Mouse (Mus musculus): ENCODE results near the gene Ces2c. TPM values are rescaled to one million over a fixed set of nuclear protein-coding genes. Genes with fewer than 3 reads are reported as not detected.

The Ces2c gene
- polyA plus RNA-seq (2014; fragmentation: Nextera tagmentation; extraction: Ambion mirVana) = not detected in 2 replicates

DNA sequence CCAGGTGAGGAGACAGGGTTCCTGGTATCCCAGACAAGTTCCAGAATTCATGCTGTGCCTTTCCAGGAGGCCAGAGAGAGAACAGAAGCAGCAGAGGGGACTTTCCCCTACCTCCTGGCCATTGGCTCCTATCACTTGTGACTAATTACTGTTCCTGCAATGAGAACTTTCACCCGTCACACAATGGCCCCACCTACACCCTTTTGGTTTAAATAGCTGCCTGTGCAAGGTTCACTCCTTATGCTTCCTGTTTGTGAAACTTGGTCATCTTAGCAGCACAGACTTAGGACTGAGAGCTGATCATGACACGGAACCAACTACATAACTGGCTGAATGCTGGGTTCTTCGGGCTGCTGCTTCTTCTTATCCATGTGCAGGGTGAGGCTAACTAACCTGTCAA, at the start of gene Ces2c:
Gene Ces2c (plus strand): TSS at position 238 of the 400 bp plus-strand sequence.
- Histone ChIP-seq H3K9ac (no peak within 1 kb of the TSS), H3K27ac (ENCODE audit: low read depth) (no peak within 1 kb of the TSS), H3K4me3 (ENCODE audit: low read depth, low read length) (no peak within 1 kb of the TSS), H3K36me3 (ENCODE audit: insufficient read depth) (no peaks in the 10 kb centered on the region), H3K4me2 (no peak within 1 kb of the TSS), H3K27me3 (ENCODE audit: insufficient read depth, low read length) (no peaks in the 10 kb centered on the region), H3K9me3 (ENCODE audit: low read depth, low read length) (no peaks in the 10 kb centered on the region), H3K4me1 (ENCODE audit: insufficient read depth) (no peaks in the 10 kb centered on the region)
- ATAC-seq (ENCODE audit: insufficient read depth) (no peak), DNase-seq (no peak)
- TF ChIP-seq CTCF (IDR thresholded peaks at IDR 0.05; ENCODE audit: low read depth) = no peak
- WGBS = 73% methylated on average over 3 of the region's 3 CpGs

DNA sequence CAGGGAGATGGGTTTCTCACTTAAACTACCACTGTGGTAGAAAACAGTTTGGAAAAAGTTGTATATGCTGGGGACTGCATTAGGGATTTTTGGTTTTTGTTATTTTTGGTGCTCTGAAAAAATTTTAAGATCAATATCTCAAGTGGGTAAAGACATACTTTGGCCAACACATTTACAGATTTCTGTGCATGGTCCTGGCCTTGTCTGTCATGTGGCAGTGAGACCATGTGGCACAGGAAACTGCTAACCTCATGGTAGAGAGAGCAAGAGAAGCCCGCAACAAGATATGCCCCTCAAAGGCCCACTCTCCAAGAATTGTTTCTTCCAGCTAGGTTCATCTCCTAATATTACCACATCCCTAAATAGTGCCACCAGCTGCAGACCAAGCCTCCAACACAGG, 47.5 kb upstream of the Ces2c start:
- H3K27me3 ChIP-seq (ENCODE audit: insufficient read depth, low read length) = no peaks in the 10 kb centered on the region
- no peak for ATAC-seq (ENCODE audit: insufficient read depth)
- no peaks in the 10 kb centered on the region for H3K9me3 ChIP-seq (ENCODE audit: low read depth, low read length)
- TF ChIP-seq CTCF (IDR thresholded peaks at IDR 0.05; ENCODE audit: low read depth) = no peak
- H3K27ac ChIP-seq (ENCODE audit: low read depth) = no peak overlapping the region
- no peak overlapping the region for H3K4me2 ChIP-seq
- H3K4me3 ChIP-seq (ENCODE audit: low read depth, low read length) = no peak overlapping the region
- no peak overlapping the region for H3K9ac ChIP-seq
- H3K36me3 ChIP-seq (ENCODE audit: insufficient read depth) = no peaks in the 10 kb centered on the region
- no peaks in the 10 kb centered on the region for H3K4me1 ChIP-seq (ENCODE audit: insufficient read depth)
- WGBS = 76% methylated on average over 1 of the region's 1 CpGs
- no peak for DNase-seq

DNA sequence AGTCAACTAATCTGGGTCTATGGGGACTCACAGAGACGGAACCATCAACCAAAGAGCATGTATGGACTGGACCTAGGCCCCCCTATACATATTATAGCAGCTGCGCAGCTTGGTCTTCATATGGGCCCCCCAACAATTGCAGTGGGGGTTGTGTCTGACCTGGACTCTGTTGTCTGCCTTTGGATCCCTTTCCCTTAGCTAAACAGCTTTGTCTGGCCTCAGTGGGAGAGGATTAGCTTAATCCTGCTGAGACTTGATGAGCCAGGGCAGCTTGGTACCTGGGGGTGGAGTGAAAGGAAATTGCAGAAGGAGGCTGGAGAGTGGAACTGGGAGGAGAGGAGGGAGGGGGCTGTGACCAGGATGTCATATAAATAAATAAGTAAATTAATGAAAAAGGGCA, 40.7 kb upstream of the Ces2c start:
- Histone ChIP-seq H3K27me3 (ENCODE audit: insufficient read depth, low read length) (no peaks in the 10 kb centered on the region), H3K9ac (no peak overlapping the region), H3K9me3 (ENCODE audit: low read depth, low read length) (no peaks in the 10 kb centered on the region), H3K36me3 (ENCODE audit: insufficient read depth) (no peaks in the 10 kb centered on the region), H3K27ac (ENCODE audit: low read depth) (no peak overlapping the region), H3K4me1 (ENCODE audit: insufficient read depth) (no peaks in the 10 kb centered on the region), H3K4me2 (no peak overlapping the region), H3K4me3 (ENCODE audit: low read depth, low read length) (no peak overlapping the region)
- DNase-seq (no peak), ATAC-seq (ENCODE audit: insufficient read depth) (no peak)
- WGBS = 32% methylated on average over 2 of the region's 2 CpGs
- no peak for TF ChIP-seq CTCF (IDR thresholded peaks at IDR 0.05; ENCODE audit: low read depth)

DNA sequence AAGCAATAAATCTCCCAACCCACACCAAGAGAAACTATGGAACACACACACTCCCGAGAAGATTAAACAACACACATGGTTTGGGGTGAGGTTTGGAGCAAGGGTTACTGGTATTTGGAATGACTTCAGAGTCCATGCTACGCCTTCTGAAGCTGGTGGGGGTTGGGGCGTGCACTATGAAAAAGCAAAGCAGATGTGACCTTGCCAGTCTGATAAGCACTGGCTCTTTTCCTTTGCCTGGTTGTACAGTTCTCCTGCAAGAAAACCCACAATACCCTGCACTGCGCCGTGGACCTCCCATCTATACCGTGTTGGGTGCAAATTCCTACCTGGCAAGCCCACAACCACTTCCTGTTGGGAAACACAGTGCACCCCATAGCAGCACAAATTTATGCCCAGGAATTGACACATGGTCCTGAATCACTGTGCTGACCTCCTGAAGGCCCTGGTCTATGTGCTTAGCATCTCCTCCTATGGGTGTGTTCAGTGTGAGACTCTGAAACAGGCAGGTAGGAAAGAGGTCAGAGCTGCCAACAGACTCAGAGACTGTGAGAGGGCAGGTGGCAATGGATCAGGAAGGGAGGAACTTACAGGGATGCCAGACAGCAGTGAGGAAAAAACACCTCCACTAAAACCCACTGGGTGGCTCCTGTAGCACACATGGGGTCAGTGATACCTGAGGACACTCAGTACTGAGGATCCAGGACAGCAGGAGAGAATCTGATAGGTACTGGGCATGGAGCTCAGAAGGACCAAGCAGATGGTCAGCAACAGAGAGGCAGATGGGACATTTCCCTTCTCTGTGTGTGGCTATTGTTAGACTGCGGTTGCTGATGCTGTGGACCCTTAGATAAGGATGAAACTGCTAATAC, 38.1 kb upstream of the Ces2c start:
- TF ChIP-seq CTCF (IDR thresholded peaks at IDR 0.05; ENCODE audit: low read depth) = no peak

DNA sequence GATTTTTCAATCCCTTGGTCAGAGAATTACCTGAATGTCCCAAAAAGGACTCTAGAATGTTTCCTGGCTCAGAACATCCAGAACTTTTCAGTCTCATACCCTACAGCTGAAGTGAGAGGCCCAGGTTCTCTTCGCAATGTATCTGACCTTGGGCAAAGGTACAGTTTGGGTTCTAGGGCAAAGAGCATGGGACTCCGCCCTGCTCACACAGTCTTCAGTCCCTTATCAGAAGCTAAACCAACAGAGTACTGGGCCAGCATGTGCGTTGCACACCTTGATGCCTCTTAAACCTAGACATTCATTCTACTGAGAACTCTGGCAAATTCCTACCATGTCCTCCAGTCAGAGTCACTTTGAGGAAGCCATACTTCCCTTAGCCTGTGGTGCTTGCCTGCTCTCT, 37.4 kb upstream of the Ces2c start:
- no peaks in the 10 kb centered on the region for H3K4me1 ChIP-seq (ENCODE audit: insufficient read depth)
- H3K36me3 ChIP-seq (ENCODE audit: insufficient read depth) = no peaks in the 10 kb centered on the region
- H3K27me3 ChIP-seq (ENCODE audit: insufficient read depth, low read length) = no peaks in the 10 kb centered on the region
- 79% methylated on average over 3 of the region's 3 CpGs for WGBS
- no peak for ATAC-seq (ENCODE audit: insufficient read depth)
- no peak overlapping the region for H3K4me2 ChIP-seq
- TF ChIP-seq CTCF (IDR thresholded peaks at IDR 0.05; ENCODE audit: low read depth) = no peak
- DNase-seq = no peak
- H3K9me3 ChIP-seq (ENCODE audit: low read depth, low read length) = no peaks in the 10 kb centered on the region
- no peak overlapping the region for H3K4me3 ChIP-seq (ENCODE audit: low read depth, low read length)
- no peak overlapping the region for H3K27ac ChIP-seq (ENCODE audit: low read depth)
- no peak overlapping the region for H3K9ac ChIP-seq

More for the DNA sequence above, 38.1 kb upstream of the Ces2c start:
- Histone ChIP-seq H3K27me3 (ENCODE audit: insufficient read depth, low read length) (no peaks in the 10 kb centered on the region), H3K9ac (no peak overlapping the region), H3K4me1 (ENCODE audit: insufficient read depth) (no peaks in the 10 kb centered on the region), H3K36me3 (ENCODE audit: insufficient read depth) (no peaks in the 10 kb centered on the region), H3K27ac (ENCODE audit: low read depth) (no peak overlapping the region), H3K4me3 (ENCODE audit: low read depth, low read length) (no peak overlapping the region), H3K4me2 (no peak overlapping the region), H3K9me3 (ENCODE audit: low read depth, low read length) (no peaks in the 10 kb centered on the region)
- ATAC-seq (ENCODE audit: insufficient read depth) = no peak
- 82% methylated on average over 7 of the region's 7 CpGs for WGBS
- DNase-seq = no peak

DNA sequence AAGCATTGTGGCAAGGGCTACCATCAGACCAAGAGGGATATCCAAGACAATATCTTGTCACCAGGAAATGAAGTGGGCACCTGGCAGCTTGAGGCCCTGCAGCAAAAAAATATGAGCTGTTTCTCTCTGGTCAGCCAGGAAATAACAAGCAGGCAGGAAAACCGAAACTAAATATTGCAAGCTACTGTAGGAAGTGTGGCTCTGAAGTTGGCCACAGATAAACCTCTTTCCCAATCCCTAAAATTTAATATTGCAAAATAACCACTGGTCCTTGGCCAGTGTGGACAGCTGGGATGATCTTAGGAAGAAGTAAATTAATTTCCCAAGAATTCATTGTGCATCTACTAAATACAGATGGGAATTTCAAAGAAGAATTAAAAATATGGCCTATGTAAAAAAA, 20.0 kb upstream of the Ces2c start:
- no peak for ATAC-seq (ENCODE audit: insufficient read depth)
- WGBS = 62% methylated on average over 1 of the region's 1 CpGs
- no peak overlapping the region for H3K27ac ChIP-seq (ENCODE audit: low read depth)
- TF ChIP-seq CTCF (IDR thresholded peaks at IDR 0.05; ENCODE audit: low read depth) = no peak
- DNase-seq = peak; percentile 1
- H3K36me3 ChIP-seq (ENCODE audit: insufficient read depth) = no peaks in the 10 kb centered on the region
- no peaks in the 10 kb centered on the region for H3K27me3 ChIP-seq (ENCODE audit: insufficient read depth, low read length)
- no peaks in the 10 kb centered on the region for H3K4me1 ChIP-seq (ENCODE audit: insufficient read depth)
- H3K9me3 ChIP-seq (ENCODE audit: low read depth, low read length) = no peaks in the 10 kb centered on the region
- no peak overlapping the region for H3K9ac ChIP-seq
- no peak overlapping the region for H3K4me3 ChIP-seq (ENCODE audit: low read depth, low read length)
- H3K4me2 ChIP-seq = no peak overlapping the region

DNA sequence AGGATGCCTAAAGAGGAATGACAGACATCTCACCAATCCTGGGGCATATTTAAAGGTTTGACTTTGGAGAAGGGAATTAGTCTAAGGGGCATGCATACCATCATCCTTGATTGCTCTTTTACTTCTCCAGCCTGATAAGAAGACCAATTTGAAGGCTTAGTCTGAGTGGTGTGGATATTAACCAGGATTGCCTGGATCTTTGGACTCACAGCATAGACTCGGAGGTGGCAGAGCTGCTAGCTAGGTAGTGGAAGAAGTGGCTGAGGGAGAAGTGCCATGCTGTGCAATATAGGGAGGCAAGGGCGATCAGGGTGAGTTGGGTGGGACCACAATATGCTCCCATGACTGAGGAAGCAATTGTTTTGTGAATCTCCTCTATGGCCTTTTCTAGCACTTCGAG, 18.6 kb upstream of the Ces2c start:
- WGBS = 64% methylated on average over 3 of the region's 3 CpGs

More for the DNA sequence above, 18.6 kb upstream of the Ces2c start:
- no peak for TF ChIP-seq CTCF (IDR thresholded peaks at IDR 0.05; ENCODE audit: low read depth)
- H3K4me3 ChIP-seq (ENCODE audit: low read depth, low read length) = no peak overlapping the region
- H3K27ac ChIP-seq (ENCODE audit: low read depth) = no peak overlapping the region
- no peak for ATAC-seq (ENCODE audit: insufficient read depth)
- no peaks in the 10 kb centered on the region for H3K9me3 ChIP-seq (ENCODE audit: low read depth, low read length)
- no peak overlapping the region for H3K9ac ChIP-seq
- no peaks in the 10 kb centered on the region for H3K27me3 ChIP-seq (ENCODE audit: insufficient read depth, low read length)
- H3K4me1 ChIP-seq (ENCODE audit: insufficient read depth) = no peaks in the 10 kb centered on the region
- no peak overlapping the region for H3K4me2 ChIP-seq
- no peaks in the 10 kb centered on the region for H3K36me3 ChIP-seq (ENCODE audit: insufficient read depth)
- no peak for DNase-seq
